ENCODE assay signal across 20 mouse cellular contexts in the genomic region with DNA sequence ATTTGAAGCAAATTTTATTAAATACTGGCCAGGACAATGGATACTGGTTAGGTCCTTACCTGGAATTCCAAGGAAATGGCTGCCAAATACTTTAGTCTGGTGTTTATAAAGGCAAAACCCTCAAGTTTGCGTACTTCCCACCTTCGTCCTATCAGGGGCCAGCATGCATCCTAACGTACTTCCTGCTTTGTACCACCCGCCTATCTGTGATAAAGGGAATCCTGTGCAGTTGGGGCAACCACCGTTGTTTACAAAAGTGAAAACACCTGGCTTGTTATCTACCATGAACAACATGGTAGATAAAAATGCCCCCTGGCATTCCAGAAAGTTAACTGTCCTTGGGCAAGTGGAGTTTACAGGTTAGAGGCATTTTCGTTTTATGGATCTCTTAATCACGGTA.
"Had no signal": no experiment of that assay in that cellular context is flagged by ENCODE, and none has a peak within 500 bp of the region (broad histone marks: within the 10 kb centered on the region; RNA-seq: fewer than 3 reads in every experiment).

No protein-coding gene starts in this region.

- H3K36me3 ChIP-seq: heart, embryonic 10.5 days; heart, embryonic 12.5 days; hindbrain, embryonic 13.5 days; hindbrain, embryonic 15.5 days; kidney, embryonic 15.5 days; limb, embryonic 10.5 days; limb, embryonic 12.5 days; liver, embryonic 13.5 days; liver, embryonic 15.5 days had no signal

- ATAC-seq: forebrain, postnatal 0 days; hindbrain, postnatal 0 days had no signal

- H3K4me3 ChIP-seq: heart, embryonic 10.5 days; heart, embryonic 12.5 days; hindbrain, embryonic 13.5 days; hindbrain, embryonic 15.5 days; kidney, embryonic 15.5 days; layer of hippocampus, adult 2 months; limb, embryonic 10.5 days; limb, embryonic 12.5 days; liver, embryonic 13.5 days; liver, embryonic 15.5 days had no signal

- H3K4me2 ChIP-seq: heart, embryonic 12.5 days; hindbrain, embryonic 13.5 days; hindbrain, embryonic 15.5 days; kidney, embryonic 15.5 days; limb, embryonic 12.5 days; liver, embryonic 11.5 days; liver, embryonic 13.5 days; liver, embryonic 15.5 days had no signal

- H3K4me1 ChIP-seq: hindbrain, embryonic 13.5 days; hindbrain, embryonic 15.5 days; limb, embryonic 10.5 days; liver, embryonic 13.5 days; liver, embryonic 15.5 days had no signal

- H3K9me3 ChIP-seq: heart, embryonic 10.5 days; hindbrain, embryonic 13.5 days; hindbrain, embryonic 15.5 days; kidney, embryonic 15.5 days; limb, embryonic 10.5 days; limb, embryonic 12.5 days; liver, embryonic 15.5 days had no signal

- H3K27me3 ChIP-seq: kidney, embryonic 15.5 days; limb, embryonic 12.5 days; liver, embryonic 13.5 days; liver, embryonic 15.5 days had no signal

- DNase-seq: forebrain, postnatal 0 days; gastrocnemius, postnatal 14 days; gastrocnemius, postnatal 36 days; heart, adult 11 months; heart, postnatal 36 days; layer of hippocampus, postnatal 36 days; liver; liver, embryonic 13.5 days had no signal

- H3K27ac ChIP-seq: heart, embryonic 10.5 days; hindbrain, embryonic 13.5 days; hindbrain, embryonic 15.5 days; hindbrain, postnatal 0 days; kidney, embryonic 15.5 days; kidney, postnatal 0 days; layer of hippocampus, adult 2 months; limb, embryonic 10.5 days; limb, embryonic 12.5 days; liver, embryonic 13.5 days; liver, embryonic 15.5 days had no signal

- H3K9ac ChIP-seq: forebrain, postnatal 0 days; heart, embryonic 12.5 days; hindbrain, embryonic 13.5 days; hindbrain, embryonic 15.5 days; kidney, embryonic 15.5 days; limb, embryonic 12.5 days; liver, embryonic 13.5 days; liver, embryonic 15.5 days had no signal
